Mouse (Mus musculus) cortical plate, adult 2 months (tissue): ENCODE measurements at regions not wholly inside any gene's neighbourhood (a gene's known extent, or its start where the extent isn't known, plus 50 kb on each side); places are given as distances from the start of the nearest gene placed in this dataset.

Source experiments
- CTCF ChIP-seq: fragments of 200-500 bp; IDR thresholded peaks from 2 replicates; pipeline ENCODE4 v1.5.1; 2011; ENCODE audit warnings: mild to moderate bottlenecking, control low read depth, low read length; ENCODE audit not compliant: insufficient read depth; ENCODE audit errors: extremely low read depth
- POLR2A ChIP-seq: fragments of 200-500 bp; IDR thresholded peaks from 2 replicates; pipeline ENCODE4 v1.6.1; 2011; ENCODE audit warnings: mild to moderate bottlenecking, low read length, control low read depth; ENCODE audit not compliant: insufficient read depth; ENCODE audit errors: extremely low read depth

- TF ChIP-seq CTCF (no peak), POLR2A (no peak)
Observed at GRCm38 (mm10) chr5:133676791-133677450, 422.6 kb upstream of the Castor2 start.
